Mouse (Mus musculus): ENCODE measurements around the gene Cd52. TPM values are rescaled to one million over a fixed set of nuclear protein-coding genes. Genes with fewer than 3 reads are reported as not detected.

Gene Cd52
- polyA plus RNA-seq, 1 experiment from 2014 or later, result 28.6 TPM

DNA sequence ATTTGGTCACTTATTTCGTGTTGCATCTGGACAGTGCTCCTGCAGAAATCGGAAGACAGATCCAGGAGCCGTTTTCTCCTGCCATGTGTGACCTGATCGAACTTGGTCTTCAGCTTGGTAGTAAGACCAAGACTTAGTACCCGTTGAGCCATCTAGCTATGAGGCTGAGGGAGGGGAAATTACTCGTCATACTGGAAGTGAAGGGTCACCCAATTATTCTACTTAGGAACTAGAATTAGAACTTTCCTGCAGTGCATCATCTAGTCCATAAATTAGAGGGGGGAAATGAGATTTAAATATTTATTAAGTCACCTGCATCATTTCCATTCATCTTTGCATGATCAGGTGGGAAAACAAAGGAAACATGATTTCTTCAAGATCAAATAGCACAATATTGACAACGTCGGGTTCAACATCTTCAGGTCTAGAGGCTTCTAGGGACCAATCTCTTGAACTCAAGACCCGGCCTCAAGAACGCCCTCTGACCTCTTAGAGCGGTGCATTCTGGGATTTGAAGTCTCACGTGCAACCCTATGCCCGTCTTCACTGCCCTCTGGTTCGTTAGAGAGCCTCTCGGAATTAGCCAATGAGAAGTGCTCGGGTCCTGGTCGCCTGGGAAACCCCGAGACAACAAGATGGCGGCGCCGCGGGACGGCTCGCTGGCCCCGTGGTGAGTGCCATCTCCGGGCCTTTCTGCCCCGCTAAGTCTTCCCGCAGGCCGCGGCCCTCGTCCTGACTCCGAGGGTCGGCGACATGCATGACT is 7.3 kb upstream of the Cd52 start, which contains the start of gene Ubxn11:
Gene Ubxn11 (plus strand): TSS at position 592 of the 763 bp plus-strand sequence.
- Histone ChIP-seq H3K27me3 (ENCODE audit: control insufficient read depth, insufficient read depth, low read length) (no peaks in the 10 kb centered on the region), H3K27ac (ENCODE audit: low read length) (no peak within 1 kb of the TSS), H3K4me3 (ENCODE audit: low read length) (peak within 1 kb of the TSS; percentile 78), H3K36me3 (ENCODE audit: control insufficient read depth, insufficient read depth) (no peaks in the 10 kb centered on the region), H3K9me3 (replicated peaks; ENCODE audit: control insufficient read depth, low read length) (no peaks in the 10 kb centered on the region), H3K9ac (ENCODE audit: low read length) (peak within 1 kb of the TSS; percentile 68), H3K4me2 (ENCODE audit: low read depth, low read length) (peak within 1 kb of the TSS; percentile 76), H3K4me1 (ENCODE audit: control insufficient read depth, insufficient read depth, low read length) (no peaks in the 10 kb centered on the region)
- peak; percentile 95 for ATAC-seq (replicated peaks; ENCODE audit: extremely low read depth, insufficient read depth, low FRiP score)
- 17% methylated on average over 34 of the region's 34 CpGs for WGBS

DNA sequence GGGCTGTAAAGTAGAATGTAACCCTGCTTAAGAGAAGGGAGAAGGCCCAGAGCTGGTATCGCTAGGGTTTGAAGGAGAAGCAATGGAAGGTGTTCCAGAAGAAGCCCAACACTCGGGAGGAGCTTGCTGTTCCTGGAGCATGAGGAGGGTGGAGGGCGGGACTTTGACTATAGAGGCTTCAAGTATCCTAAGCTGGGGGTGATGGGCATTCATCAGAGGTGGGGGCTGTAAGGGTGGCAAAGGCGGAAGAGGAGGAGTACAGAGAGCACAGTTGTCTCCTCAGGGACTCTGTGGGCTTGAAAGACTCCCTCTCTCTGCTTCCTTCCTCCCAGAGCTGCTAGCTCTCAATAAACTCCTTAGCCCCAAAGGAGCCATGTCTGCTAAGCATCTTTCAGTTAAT is 5.4 kb upstream of the Cd52 start:
- H3K27me3 ChIP-seq (ENCODE audit: control insufficient read depth, insufficient read depth, low read length), result no peaks in the 10 kb centered on the region
- no peak overlapping the region for H3K9ac ChIP-seq (ENCODE audit: low read length)
- no peaks in the 10 kb centered on the region for H3K9me3 ChIP-seq (replicated peaks; ENCODE audit: control insufficient read depth, low read length)
- no peaks in the 10 kb centered on the region for H3K4me1 ChIP-seq (ENCODE audit: control insufficient read depth, insufficient read depth, low read length)
- H3K36me3 ChIP-seq (ENCODE audit: control insufficient read depth, insufficient read depth), result no peaks in the 10 kb centered on the region
- no peak overlapping the region for H3K27ac ChIP-seq (ENCODE audit: low read length)
- 76% methylated on average over 4 of the region's 4 CpGs for WGBS
- no peak for ATAC-seq (replicated peaks; ENCODE audit: extremely low read depth, insufficient read depth, low FRiP score)
- no peak overlapping the region for H3K4me3 ChIP-seq (ENCODE audit: low read length)
- H3K4me2 ChIP-seq (ENCODE audit: low read depth, low read length), result no peak overlapping the region

DNA sequence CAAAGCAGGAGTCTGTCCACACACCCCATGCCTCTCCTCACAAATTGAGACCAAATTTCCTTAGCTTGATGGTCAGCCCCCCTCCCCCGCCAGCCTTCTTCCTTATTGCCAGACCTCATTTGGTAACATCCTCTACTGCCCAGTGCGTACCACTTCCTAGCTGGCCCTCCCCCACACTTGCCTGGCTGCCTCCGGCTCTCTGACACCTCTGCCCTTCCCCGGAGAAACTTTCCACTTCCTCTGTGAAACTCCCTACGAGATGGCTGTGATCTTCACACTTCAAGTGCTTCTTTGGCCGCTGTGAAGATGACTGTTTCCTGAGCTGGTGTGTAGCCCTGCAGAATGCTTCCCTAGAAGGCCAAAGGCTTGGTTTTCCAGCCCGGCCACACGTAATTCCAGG is 3.7 kb upstream of the Cd52 start:
- Histone ChIP-seq H3K4me2 (ENCODE audit: low read depth, low read length) (no peak overlapping the region), H3K27ac (ENCODE audit: low read length) (peak overlapping the region; percentile 34; the same call in 1 of the 2 replicates), H3K27me3 (ENCODE audit: control insufficient read depth, insufficient read depth, low read length) (no peaks in the 10 kb centered on the region), H3K4me1 (ENCODE audit: control insufficient read depth, insufficient read depth, low read length) (no peaks in the 10 kb centered on the region), H3K4me3 (ENCODE audit: low read length) (no peak overlapping the region), H3K36me3 (ENCODE audit: control insufficient read depth, insufficient read depth) (no peaks in the 10 kb centered on the region), H3K9ac (ENCODE audit: low read length) (no peak overlapping the region), H3K9me3 (replicated peaks; ENCODE audit: control insufficient read depth, low read length) (no peaks in the 10 kb centered on the region)
- no peak for ATAC-seq (replicated peaks; ENCODE audit: extremely low read depth, insufficient read depth, low FRiP score)
- WGBS, result 34% methylated on average over 8 of the region's 8 CpGs

DNA sequence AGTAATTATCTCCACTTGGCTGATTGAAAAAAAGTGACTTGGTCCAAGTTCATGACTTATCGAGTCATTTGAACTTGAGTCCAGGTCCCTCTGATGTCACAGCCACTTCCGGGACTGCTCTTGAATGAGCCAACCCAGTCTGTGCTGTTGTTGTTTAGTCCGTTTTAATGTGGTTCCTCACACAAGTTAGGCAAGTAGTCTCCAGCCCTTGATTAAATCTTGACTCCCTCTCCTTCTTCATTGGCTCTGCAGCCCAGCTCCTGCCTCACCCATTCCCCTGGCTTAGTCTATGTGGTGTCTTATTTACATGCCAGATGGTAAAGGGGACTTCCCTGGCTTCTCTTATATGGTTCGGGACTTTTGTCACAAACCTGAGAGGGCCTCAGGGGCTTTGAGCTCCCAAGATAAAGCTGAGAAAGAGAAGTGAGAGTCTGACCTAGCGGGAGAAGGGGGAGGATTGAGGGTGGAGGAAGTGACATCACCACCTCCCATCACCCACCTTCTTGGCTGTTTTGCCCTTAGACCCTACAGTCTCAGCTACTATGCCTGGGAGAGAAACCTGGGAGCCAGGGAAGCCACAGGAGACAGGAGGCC is 2.2 kb upstream of the Cd52 start:
- 48% methylated on average over 5 of the region's 5 CpGs for WGBS
- Histone ChIP-seq H3K27me3 (ENCODE audit: control insufficient read depth, insufficient read depth, low read length) (no peaks in the 10 kb centered on the region), H3K4me1 (ENCODE audit: control insufficient read depth, insufficient read depth, low read length) (no peaks in the 10 kb centered on the region), H3K27ac (ENCODE audit: low read length) (peak overlapping the region; percentile 48; the same call in 1 of the 2 replicates), H3K4me3 (ENCODE audit: low read length) (no peak overlapping the region), H3K4me2 (ENCODE audit: low read depth, low read length) (no peak overlapping the region), H3K36me3 (ENCODE audit: control insufficient read depth, insufficient read depth) (no peaks in the 10 kb centered on the region), H3K9ac (ENCODE audit: low read length) (no peak overlapping the region), H3K9me3 (replicated peaks; ENCODE audit: control insufficient read depth, low read length) (no peaks in the 10 kb centered on the region)
- no peak for ATAC-seq (replicated peaks; ENCODE audit: extremely low read depth, insufficient read depth, low FRiP score)

DNA sequence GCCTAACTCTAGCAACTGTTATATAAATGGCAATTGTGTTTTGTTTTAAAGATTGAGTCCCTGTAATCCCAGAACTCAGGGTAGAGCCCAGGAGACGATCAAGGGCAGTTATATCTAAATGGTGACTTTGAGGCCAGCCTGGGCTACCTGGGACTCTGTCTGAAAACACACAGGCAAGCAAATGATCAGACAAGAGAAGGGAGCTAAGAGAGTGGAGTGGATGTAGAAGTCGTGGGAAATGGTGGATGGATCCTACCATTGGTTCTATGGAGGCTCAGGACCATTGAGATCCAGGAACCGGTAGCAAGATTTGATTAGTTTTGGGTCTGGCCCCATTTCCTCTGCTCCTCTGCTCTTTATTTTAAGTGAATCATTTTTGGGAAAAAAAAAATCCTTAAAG is 1.2 kb upstream of the Cd52 start:
- H3K4me3 ChIP-seq (ENCODE audit: low read length), result no peak overlapping the region
- H3K9me3 ChIP-seq (replicated peaks; ENCODE audit: control insufficient read depth, low read length), result no peaks in the 10 kb centered on the region
- H3K9ac ChIP-seq (ENCODE audit: low read length), result no peak overlapping the region
- H3K36me3 ChIP-seq (ENCODE audit: control insufficient read depth, insufficient read depth), result no peaks in the 10 kb centered on the region
- no peaks in the 10 kb centered on the region for H3K27me3 ChIP-seq (ENCODE audit: control insufficient read depth, insufficient read depth, low read length)
- no peak overlapping the region for H3K4me2 ChIP-seq (ENCODE audit: low read depth, low read length)
- H3K27ac ChIP-seq (ENCODE audit: low read length), result no peak overlapping the region
- no peak for ATAC-seq (replicated peaks; ENCODE audit: extremely low read depth, insufficient read depth, low FRiP score)
- WGBS, result 86% methylated on average over 3 of the region's 3 CpGs
- no peaks in the 10 kb centered on the region for H3K4me1 ChIP-seq (ENCODE audit: control insufficient read depth, insufficient read depth, low read length)

DNA sequence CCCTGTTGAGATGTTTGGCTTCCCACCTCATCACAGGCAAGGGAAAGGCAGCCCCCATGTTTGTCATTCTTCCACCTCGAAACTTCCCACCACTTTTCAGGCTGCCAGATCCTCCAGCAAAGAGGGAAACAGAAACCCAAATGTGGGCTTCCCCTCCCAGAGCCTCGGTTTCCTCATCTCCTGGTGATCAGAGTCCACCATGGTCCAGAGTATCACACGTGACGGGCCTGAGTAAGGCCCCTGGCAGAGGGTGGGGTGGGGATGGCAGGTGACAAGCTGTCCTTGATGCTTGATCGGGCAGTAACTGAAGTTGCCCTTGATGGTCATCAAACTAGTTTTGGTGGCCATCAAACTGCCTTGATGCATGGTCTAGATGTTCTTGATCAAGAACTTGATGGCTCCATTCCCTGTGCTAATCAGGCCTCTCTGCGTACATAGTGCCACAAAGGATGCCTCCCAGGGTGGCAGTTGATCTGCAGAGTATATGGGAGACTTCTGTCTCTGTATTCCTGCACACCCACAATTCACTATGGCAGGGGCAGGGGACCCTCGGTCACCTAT is 798 bp downstream of the Cd52 start:
- H3K9ac ChIP-seq (ENCODE audit: low read length), result no peak overlapping the region
- H3K9me3 ChIP-seq (replicated peaks; ENCODE audit: control insufficient read depth, low read length), result no peaks in the 10 kb centered on the region
- H3K4me3 ChIP-seq (ENCODE audit: low read length), result no peak overlapping the region
- no peaks in the 10 kb centered on the region for H3K27me3 ChIP-seq (ENCODE audit: control insufficient read depth, insufficient read depth, low read length)
- H3K4me2 ChIP-seq (ENCODE audit: low read depth, low read length), result no peak overlapping the region
- 78% methylated on average over 7 of the region's 7 CpGs for WGBS
- no peaks in the 10 kb centered on the region for H3K36me3 ChIP-seq (ENCODE audit: control insufficient read depth, insufficient read depth)
- ATAC-seq (replicated peaks; ENCODE audit: extremely low read depth, insufficient read depth, low FRiP score), result no peak
- H3K4me1 ChIP-seq (ENCODE audit: control insufficient read depth, insufficient read depth, low read length), result no peaks in the 10 kb centered on the region
- H3K27ac ChIP-seq (ENCODE audit: low read length), result no peak overlapping the region

DNA sequence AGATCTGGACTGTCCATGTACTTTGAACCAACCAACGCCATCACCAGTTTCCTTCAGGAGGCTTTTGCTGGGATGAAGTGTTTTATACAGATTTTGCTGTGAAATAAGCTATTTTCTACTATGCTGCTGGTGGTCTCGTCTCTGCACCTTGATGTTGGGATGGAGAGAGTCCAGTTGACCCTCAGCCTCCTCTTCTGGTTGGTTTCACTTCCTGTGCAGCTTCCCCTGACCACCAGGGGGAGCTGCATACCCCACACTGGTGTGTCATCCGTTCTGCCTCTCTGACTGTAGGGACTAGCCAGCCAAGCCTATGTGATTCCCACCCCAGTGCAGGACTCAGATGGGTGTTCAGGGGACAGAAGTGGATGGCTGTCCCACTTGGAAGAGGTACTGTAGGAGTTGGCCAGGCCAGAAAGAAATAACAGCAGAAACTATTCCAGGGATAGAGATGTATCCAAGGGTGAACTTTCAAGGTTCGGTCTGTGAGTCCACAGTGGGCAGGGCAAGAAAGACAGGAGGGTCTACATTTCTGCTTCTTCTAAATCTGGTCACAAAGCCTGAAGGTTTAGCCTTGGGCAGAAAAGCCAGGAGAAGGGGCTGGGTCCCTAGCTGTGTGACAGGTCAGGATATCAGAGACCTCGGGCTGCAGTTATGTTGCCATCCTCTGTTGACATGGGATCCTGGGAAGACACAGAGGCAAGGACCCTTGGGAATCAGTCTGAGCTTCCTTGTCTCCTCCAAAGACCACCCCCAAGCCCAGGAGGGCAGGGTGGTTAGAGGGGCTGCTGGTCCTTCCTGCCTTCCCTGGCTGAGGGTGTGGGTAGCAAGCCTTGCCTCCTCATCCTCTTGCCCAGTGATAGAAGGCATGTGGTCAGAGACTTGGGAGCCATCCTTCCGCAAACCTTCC is 2.2 kb downstream of the Cd52 start:
- WGBS, result 70% methylated on average over 6 of the region's 6 CpGs
- no peak for ATAC-seq (replicated peaks; ENCODE audit: extremely low read depth, insufficient read depth, low FRiP score)

DNA sequence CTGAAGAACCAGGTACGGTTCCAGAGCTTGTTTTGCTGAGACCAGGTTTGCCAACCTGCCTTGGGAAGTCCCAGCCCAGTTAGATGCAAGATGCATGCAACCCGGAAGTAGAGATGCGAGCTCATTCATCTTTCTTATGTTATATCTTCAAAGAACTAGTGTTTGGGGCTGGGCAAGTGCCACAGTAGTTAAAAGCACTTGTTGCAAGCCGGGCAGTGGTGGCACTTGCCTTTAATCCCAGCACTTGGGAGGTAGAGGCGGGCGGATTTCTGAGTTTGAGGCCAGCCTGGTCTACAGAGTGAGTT is 3.7 kb downstream of the Cd52 start:
- Histone ChIP-seq H3K9me3 (replicated peaks; ENCODE audit: control insufficient read depth, low read length) (no peaks in the 10 kb centered on the region), H3K4me1 (ENCODE audit: control insufficient read depth, insufficient read depth, low read length) (0 out of 2 replicates have a peak, but pooled peaks cover 2% of the 10 kb centered on the region), H3K36me3 (ENCODE audit: control insufficient read depth, insufficient read depth) (no peaks in the 10 kb centered on the region), H3K27ac (ENCODE audit: low read length) (no peak overlapping the region), H3K27me3 (ENCODE audit: control insufficient read depth, insufficient read depth, low read length) (no peaks in the 10 kb centered on the region), H3K4me3 (ENCODE audit: low read length) (no peak overlapping the region), H3K9ac (ENCODE audit: low read length) (no peak overlapping the region), H3K4me2 (ENCODE audit: low read depth, low read length) (no peak overlapping the region)
- 78% methylated on average over 6 of the region's 6 CpGs for WGBS
- no peak for ATAC-seq (replicated peaks; ENCODE audit: extremely low read depth, insufficient read depth, low FRiP score)

More for the DNA sequence above, 2.2 kb downstream of the Cd52 start:
- Histone ChIP-seq H3K4me3 (ENCODE audit: low read length) (no peak overlapping the region), H3K27ac (ENCODE audit: low read length) (no peak overlapping the region), H3K36me3 (ENCODE audit: control insufficient read depth, insufficient read depth) (no peaks in the 10 kb centered on the region), H3K4me1 (ENCODE audit: control insufficient read depth, insufficient read depth, low read length) (no peaks in the 10 kb centered on the region), H3K4me2 (ENCODE audit: low read depth, low read length) (no peak overlapping the region), H3K27me3 (ENCODE audit: control insufficient read depth, insufficient read depth, low read length) (no peaks in the 10 kb centered on the region), H3K9ac (ENCODE audit: low read length) (no peak overlapping the region), H3K9me3 (replicated peaks; ENCODE audit: control insufficient read depth, low read length) (no peaks in the 10 kb centered on the region)
